Mouse (Mus musculus): ENCODE results near the gene Pitpnm2. TPM values are rescaled to one million over a fixed set of nuclear protein-coding genes. Genes with fewer than 3 reads are reported as not detected.

Pitpnm2 gene
- total and polyA plus RNA-seq, 3 experiments, result 7.0 to 22.2 TPM; not detected in 1

GRCm38 (mm10) chr5:124225891-124226290 lies 23.7 kb downstream of the Pitpnm2 start:
- Histone ChIP-seq H3K4me1 (ENCODE audit: control insufficient read depth in 1 of 2, insufficient read depth in 2 of 2, low read length in 2 of 2) (no peaks in the 10 kb centered on the region), H3K4me3 (ENCODE audit: control insufficient read depth in 1 of 2, insufficient read depth in 1 of 2, low read depth in 2 of 2, low read length in 2 of 2) (no peak overlapping the region), H3K36me3 (ENCODE audit: control insufficient read depth in 1 of 2, insufficient read depth in 2 of 2, low read length in 2 of 2) (no peaks in the 10 kb centered on the region), H3K27ac (ENCODE audit: control insufficient read depth, low read depth, low read length) (no peak overlapping the region), H3K79me2 (ENCODE audit: control insufficient read depth, insufficient read depth, low read length, poor library complexity) (no peaks in the 10 kb centered on the region), H3K9me3 (replicated peaks; ENCODE audit: insufficient read depth, low read length) (no peaks in the 10 kb centered on the region), H3K9ac (ENCODE audit: control insufficient read depth, low read depth, low read length, poor library complexity, severe bottlenecking) (no peak overlapping the region), H3K27me3 (ENCODE audit: control insufficient read depth in 1 of 2, insufficient read depth in 2 of 2, low read length in 2 of 2) (no peaks in the 10 kb centered on the region)
- no peak for DNase-seq (ENCODE audit: low read depth, low spot score)
- no peak for TF ChIP-seq RAD21 (IDR thresholded peaks at IDR 0.05; ENCODE audit: low read depth, low read length)
- no peak for TF ChIP-seq MXI1 (IDR thresholded peaks at IDR 0.05; ENCODE audit: low read depth, low read length)
- TF ChIP-seq MYC (IDR thresholded peaks at IDR 0.05; ENCODE audit: low read depth, low read length), result no peak
- no peak for TF ChIP-seq NRF1 (IDR thresholded peaks at IDR 0.05; ENCODE audit: insufficient read depth, low read depth, low read length, poor library complexity, severe bottlenecking)

- Histone ChIP-seq H3K4me3 (ENCODE audit: control insufficient read depth in 1 of 2, insufficient read depth in 1 of 2, low read depth in 2 of 2, low read length in 2 of 2) (no peak overlapping the region), H3K4me1 (ENCODE audit: control insufficient read depth in 1 of 2, insufficient read depth in 2 of 2, low read length in 2 of 2) (no peaks in the 10 kb centered on the region), H3K27ac (ENCODE audit: control insufficient read depth, low read depth, low read length) (no peak overlapping the region), H3K9ac (ENCODE audit: control insufficient read depth, low read depth, low read length, poor library complexity, severe bottlenecking) (no peak overlapping the region), H3K27me3 (ENCODE audit: control insufficient read depth in 1 of 2, insufficient read depth in 2 of 2, low read length in 2 of 2) (no peaks in the 10 kb centered on the region), H3K36me3 (ENCODE audit: control insufficient read depth in 1 of 2, insufficient read depth in 2 of 2, low read length in 2 of 2) (no peaks in the 10 kb centered on the region), H3K9me3 (replicated peaks; ENCODE audit: insufficient read depth, low read length) (no peaks in the 10 kb centered on the region), H3K79me2 (ENCODE audit: control insufficient read depth, insufficient read depth, low read length, poor library complexity) (no peaks in the 10 kb centered on the region)
- no peak for DNase-seq (ENCODE audit: low read depth, low spot score)
- no peak for TF ChIP-seq POLR2A (IDR thresholded peaks at IDR 0.05; ENCODE audit: control insufficient read depth in 1 of 2, insufficient read depth in 1 of 2, low read depth in 1 of 2, low read length in 2 of 2, poor library complexity in 1 of 2)
- no peak for TF ChIP-seq MAX (IDR thresholded peaks at IDR 0.05; ENCODE audit: low read length)
- TF ChIP-seq GABPA (IDR thresholded peaks at IDR 0.05; ENCODE audit: low read depth, low read length), result no peak
- TF ChIP-seq MYB (IDR thresholded peaks at IDR 0.05; ENCODE audit: low read depth, low read length), result no peak
- no peak for TF ChIP-seq ZKSCAN1 (IDR thresholded peaks at IDR 0.05; ENCODE audit: low read depth, low read length)
- no peak for TF ChIP-seq CHD2 (IDR thresholded peaks at IDR 0.05; ENCODE audit: low read length)
- no peak for TF ChIP-seq USF1 (IDR thresholded peaks at IDR 0.05; ENCODE audit: low read depth, low read length)
- no peak for TF ChIP-seq HCFC1 (IDR thresholded peaks at IDR 0.05; ENCODE audit: low read depth, low read length)
- no peak for TF ChIP-seq ZMIZ1 (IDR thresholded peaks at IDR 0.05; ENCODE audit: low read depth, low read length)
- no peak for TF ChIP-seq JUND (IDR thresholded peaks at IDR 0.05; ENCODE audit: low read depth, low read length)
- no peak for TF ChIP-seq TCF12 (IDR thresholded peaks at IDR 0.05; ENCODE audit: low read depth, low read length)
- TF ChIP-seq CHD1 (IDR thresholded peaks at IDR 0.05; ENCODE audit: low read depth, low read length), result no peak
- no peak for TF ChIP-seq ZC3H11A (IDR thresholded peaks at IDR 0.05; ENCODE audit: low read depth, low read length)
- TF ChIP-seq SMC3 (IDR thresholded peaks at IDR 0.05; ENCODE audit: low read depth, low read length), result no peak
- no peak for TF ChIP-seq POLR2AphosphoS2 (IDR thresholded peaks at IDR 0.05; ENCODE audit: low read length)
Observed at GRCm38 (mm10) chr5:124224321-124225092, 25.1 kb downstream of the Pitpnm2 start.

Measured in MEL (cell line).